Mouse (Mus musculus): ENCODE data around the gene Iqce.

DNA sequence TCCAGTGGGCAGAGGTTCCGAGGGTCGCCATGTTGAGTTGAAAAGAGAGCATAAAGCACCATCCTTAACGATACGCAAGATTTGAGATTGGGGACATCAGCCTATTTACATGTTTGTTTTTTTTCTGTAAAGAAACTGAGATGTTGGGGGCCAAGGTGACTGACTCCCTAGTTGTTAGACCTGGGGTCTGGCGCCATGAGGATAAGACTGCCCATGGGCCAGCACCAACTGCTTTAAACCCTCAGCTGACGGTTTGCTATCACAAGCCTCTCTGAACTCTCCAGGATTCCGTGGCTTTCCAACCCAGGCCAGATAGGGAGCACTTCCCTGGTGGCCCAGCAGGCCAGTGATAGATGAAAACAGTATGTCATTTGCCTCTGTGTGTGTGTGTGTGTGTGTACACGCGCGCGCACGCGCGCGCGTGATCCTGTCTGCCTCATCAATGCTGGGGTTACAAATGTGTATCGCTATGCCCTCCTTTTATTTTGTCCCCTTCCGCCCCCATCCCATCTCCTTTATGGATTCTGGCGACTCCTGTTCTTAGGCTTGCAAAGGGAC is 519 bp upstream of the Iqce start:
- TF ChIP-seq CTCF (IDR thresholded peaks at IDR 0.05; ENCODE audit: low read depth) (no peak), EP300 (IDR thresholded peaks at IDR 0.05; ENCODE audit: low read depth) (no peak)

Measured in liver, postnatal 0 days (tissue).